Mouse (Mus musculus): ENCODE results near the gene Hexim2.
A peak's percentile ranks its signal among the peaks of the same experiment; 100 is the strongest.

Hexim2 gene

DNA sequence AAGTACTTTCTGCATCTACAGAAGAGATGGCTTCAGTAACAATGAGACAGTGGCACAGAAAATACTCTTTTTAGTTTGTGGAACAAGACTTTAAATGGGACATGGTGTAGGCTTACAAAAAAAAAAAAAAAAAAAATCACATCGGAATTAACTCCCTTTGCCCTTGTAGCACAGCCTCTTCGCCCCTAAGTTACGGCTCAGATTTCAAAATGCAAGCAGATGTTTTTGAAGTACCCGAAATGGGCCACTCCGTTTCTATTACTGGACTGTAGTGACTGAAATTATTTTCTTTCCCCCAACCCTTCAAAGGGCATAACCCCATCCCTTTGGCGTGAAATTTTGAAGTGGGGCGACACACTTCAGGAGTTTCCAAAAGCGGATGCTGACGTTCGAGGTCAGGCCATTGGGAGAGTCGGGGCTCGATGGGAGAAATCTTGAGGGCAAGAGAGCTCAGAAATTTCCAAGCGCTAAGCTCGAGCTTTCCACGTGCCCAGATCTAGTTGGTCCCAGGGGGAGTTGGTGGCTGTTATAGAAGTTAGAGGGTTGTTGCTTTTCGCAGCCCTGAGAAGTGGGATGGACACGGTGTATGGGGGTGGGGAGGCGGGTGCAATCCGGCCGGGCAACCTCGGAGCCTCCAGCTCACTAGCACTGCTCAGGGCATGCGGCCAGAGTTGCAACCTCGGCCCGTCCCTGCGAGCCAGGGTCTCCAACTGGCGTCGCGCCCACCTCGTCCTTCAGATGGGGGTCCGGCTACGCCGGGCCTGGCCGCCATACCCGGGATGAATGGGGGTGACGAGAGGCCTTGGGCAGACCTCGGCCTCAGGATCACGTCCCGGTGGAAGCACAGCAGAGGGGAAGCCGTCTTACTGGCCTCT, at the start of gene Hexim2:
Hexim2 (plus strand) TSS at position 729 of the 875 bp plus-strand sequence.
- peak; percentile 73 for DNase-seq (ENCODE audit: inconsistent ontology term)

- no peak for DNase-seq (ENCODE audit: inconsistent ontology term)
Measured at GRCm38 (mm10) chr11:103093306-103093705, 38.9 kb upstream of the Hexim2 start.

DNA sequence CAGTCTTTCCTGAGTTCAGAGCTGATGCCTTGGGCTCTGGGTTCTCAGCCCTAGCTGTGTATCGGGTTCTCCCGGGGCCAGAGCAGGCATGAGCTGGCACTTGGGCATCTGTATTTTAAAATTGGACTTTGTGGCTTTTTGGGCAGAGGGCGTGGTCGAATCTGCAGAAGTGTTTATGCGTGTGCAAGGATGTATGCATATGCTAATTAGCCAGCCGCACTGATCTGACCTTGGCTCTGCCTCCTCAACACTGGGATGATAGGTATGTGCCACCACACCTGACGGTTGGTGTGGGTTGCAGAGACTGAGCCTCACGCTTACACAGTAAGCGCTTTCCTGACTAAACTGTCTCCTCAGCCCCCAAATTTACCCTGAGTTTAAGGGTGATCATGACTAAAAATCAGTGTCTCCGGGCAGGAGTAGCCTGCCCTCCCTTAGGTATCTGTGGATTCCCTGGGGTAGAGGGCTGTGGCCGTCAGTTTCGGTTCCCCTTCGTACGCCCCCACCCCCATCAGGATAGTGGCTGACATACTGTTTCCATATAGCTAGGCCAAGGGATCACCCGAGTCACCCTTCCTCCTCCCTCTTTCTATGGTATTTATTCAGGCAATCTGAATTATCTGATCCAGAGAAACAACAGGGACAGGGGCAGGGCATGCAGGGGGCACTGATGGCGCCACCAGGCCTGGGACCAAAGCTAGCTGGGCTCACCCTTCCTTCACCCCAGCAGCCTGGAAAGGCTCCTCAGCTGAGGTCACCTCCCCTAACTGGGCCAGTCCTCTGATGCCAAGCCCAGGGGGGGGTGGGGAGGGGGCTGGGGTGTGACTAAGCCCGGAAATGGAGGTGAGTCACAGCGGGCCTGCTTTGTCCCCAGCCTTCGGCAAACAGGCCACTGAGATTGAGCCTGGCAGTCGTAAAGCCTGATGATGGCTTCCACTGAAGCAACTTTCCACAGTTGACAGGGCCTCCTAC, 38.1 kb upstream of the Hexim2 start:
- peak; percentile 97 for DNase-seq (ENCODE audit: inconsistent ontology term)

- DNase-seq (ENCODE audit: inconsistent ontology term): no peak
Measured at GRCm38 (mm10) chr11:103095107-103095670, 37.0 kb upstream of the Hexim2 start.

GRCm38 (mm10) chr11:103095801-103096200, 36.4 kb upstream of the Hexim2 start:
- no peak for DNase-seq (ENCODE audit: inconsistent ontology term)

GRCm38 (mm10) chr11:103096979-103097894, 35.0 kb upstream of the Hexim2 start:
- DNase-seq (ENCODE audit: inconsistent ontology term): peak; percentile 59

DNA sequence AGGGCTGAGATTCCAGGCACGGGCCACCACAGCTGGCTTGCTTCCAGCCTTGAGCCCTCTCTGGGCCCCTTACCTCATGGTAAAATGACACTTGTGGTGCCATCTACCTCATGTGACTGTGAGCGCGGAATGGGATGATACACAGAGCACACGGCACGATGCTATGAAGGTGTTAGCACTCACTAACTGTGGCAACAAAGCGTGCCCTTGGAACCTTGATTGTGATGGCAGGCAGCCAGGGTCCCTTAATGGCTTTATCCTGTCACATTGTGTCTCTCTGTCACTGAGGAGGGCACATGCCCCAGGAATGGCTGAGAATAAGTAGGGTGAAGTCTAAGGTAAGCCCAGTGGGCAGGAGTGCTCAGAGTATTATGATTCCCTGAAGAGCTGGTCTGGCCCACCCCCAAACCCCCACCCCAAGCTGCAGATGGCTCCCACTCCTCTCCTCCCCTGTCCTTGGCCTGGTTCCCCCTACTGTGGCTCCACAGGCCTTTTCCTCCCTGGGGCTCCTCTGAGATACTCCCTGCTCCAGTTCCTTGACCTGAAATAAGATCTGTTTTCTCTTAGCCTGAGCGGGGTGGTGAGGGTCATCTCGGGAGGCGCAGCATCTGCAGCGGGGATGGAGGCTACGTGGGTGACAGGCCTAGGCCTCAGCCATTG, 33.6 kb upstream of the Hexim2 start:
- no peak for DNase-seq (ENCODE audit: inconsistent ontology term)

DNA sequence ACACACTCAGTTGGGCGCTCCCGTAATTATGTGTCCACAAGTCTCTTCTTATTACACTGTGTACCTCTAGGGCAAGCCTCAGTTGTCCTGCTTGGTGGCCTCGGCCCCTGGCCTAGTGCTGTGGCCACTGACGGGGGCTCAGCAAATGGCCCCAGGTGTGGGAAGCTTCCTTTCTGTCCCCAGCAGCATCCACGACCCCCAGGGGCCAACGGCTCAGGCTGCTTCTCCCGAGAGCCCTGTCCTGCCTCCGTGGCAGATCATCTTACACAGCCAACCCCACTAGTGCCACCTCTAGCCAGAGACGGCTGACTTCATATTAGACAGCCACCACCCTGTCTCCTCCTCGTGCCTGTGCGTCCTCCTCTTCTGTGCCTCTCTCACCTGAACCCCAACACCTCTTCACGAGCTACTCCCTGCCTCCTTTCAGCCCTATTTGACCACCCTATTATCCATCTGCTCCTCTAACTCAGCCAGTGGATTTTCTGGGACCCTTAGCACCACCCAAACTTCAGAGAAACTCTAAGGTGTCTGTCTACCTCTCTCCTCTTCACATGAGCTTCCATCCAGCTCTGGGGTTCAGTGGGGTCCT, 32.8 kb upstream of the Hexim2 start:
- DNase-seq (ENCODE audit: inconsistent ontology term): no peak

DNA sequence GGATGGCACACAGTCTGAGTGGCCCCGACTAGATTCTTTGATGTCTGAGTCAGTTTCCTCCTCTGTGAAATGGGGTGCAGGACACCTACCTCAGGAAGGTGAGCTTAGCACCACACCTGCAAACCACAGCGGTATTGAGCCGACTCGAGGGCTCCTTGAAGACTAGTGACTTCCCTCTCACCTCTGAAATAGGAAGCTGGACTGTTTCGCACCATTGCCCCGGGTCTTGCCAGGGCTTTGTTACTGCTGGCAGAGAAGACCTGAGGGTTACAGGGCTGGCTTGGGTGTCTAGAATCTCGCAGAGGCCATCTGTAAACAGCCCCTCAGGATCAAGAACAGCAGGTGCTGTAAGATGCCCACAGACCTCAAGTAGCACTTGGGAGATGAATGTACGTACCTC, 31.9 kb upstream of the Hexim2 start:
- no peak for DNase-seq (ENCODE audit: inconsistent ontology term)

GRCm38 (mm10) chr11:103101481-103101865, 30.8 kb upstream of the Hexim2 start, which contains the start of the genes Plcd3 and Acbd4:
TSS of gene Plcd3 (minus strand) at chr11:103101658.
TSS of gene Acbd4 (plus strand) at chr11:103101682.
- peak; percentile 91 for DNase-seq (ENCODE audit: inconsistent ontology term)

DNA sequence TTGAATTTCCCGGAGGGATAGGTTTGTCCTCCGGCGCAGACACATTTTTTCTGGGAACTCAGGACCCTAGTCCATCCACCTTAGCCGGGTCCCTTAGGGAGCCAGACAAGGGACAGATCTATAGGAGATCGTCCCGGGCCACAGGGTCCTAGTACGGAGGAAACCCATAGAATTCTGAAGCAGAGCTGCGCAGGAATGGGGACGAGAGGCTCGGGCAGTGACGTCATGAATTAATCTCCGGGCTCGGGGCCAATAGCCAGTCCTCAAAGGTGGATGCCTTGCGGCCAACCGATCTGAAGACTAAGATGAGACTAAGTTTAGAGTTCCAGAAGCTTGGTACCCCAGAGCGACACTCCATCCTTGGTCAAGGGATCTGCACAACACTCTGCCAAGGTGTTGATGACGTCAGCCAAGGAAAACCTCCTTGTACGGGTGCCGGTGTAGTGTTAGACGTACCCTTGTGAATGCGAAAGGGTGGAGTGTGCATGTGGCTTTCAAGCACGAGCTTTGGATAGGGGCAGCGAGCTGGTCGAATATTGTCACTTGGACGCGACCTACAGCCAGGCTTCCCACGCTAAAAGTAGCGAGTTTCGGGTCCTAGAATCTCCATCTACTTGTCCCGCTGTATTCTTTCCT, 30.2 kb upstream of the Hexim2 start:
- DNase-seq (ENCODE audit: inconsistent ontology term): peak; percentile 82

- peak; percentile 98 for DNase-seq (ENCODE audit: inconsistent ontology term)
Measured at GRCm38 (mm10) chr11:103102725-103103349, 29.4 kb upstream of the Hexim2 start.

DNA sequence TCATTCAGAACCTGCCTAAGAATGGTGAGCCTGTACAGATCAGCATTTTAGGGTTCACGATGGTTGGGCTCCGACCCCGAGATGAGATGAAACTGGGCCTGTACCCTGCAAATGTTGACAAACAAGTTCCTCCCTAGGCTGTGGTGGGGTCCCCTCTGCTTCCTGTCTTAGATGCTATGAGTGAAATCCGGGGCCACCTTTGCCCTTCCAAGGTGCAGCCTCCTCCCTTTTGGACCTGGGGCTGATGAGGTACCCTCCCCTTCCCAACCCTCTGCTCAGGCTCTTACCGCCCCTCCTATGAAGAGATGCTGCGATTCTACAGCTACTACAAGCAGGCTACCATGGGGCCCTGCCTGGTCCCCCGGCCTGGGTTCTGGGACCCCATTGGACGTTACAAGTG, 28.6 kb upstream of the Hexim2 start:
- DNase-seq (ENCODE audit: inconsistent ontology term): no peak

DNA sequence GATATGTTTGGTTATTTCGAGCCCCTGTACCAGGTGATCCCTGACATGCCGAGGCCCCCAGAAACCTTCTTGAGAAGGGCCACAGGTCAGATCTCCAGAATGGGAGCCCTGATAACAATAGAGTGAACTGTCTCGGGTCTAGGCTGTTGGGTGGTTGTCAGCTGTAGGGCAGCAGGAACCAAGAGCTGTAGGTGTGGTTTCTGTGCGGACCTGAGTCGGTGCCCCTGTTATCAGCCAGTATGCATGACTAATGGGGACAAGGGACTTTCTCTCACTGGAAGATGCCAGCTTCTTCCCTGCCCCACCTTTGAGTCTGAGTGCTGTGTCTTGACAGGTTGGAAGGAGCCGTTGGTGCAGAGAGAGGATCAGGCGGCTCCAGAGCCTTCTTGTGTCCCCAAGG, 27.8 kb upstream of the Hexim2 start:
- DNase-seq (ENCODE audit: inconsistent ontology term): no peak

GRCm38 (mm10) chr11:103105180-103105725, 27.0 kb upstream of the Hexim2 start:
- DNase-seq (ENCODE audit: inconsistent ontology term): no peak

GRCm38 (mm10) chr11:103105810-103106209, 26.4 kb upstream of the Hexim2 start:
- DNase-seq (ENCODE audit: inconsistent ontology term): no peak

- no peak for DNase-seq (ENCODE audit: inconsistent ontology term)
Measured at GRCm38 (mm10) chr11:103106386-103106785, 25.8 kb upstream of the Hexim2 start.

DNA sequence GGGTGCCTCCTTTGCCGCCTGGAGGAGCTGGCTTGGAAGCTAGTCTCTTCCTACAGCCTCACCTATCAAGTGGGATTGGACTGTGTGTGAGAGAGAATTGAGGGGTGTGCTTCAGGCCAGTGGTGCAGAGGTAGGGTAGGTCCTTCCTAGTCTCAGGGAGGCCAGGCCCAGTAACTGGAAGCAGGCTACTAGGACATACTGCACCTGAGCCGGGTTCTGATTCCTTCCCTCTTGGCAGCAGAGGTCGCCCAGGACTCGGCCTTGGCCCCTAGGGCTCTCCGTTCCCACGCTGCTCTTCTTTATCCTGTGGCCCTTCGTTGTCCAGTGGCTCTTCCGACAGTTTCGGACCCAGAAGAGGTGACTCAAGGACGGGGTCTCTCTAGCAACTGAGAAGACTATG, 20.9 kb upstream of the Hexim2 start:
- DNase-seq (ENCODE audit: inconsistent ontology term): no peak

All from Muller cell, postnatal 12 days (primary cell).